Mouse (Mus musculus): ENCODE results near the gene D630039A03Rik. TPM values are rescaled to one million over a fixed set of nuclear protein-coding genes. Genes with fewer than 3 reads are reported as not detected.

The D630039A03Rik gene
- total RNA-seq, 2 experiments from 2014 or later, result not detected

- no peak for DNase-seq (ENCODE audit: low spot score in 2 of 2)
These were observed 11.5 kb upstream of the D630039A03Rik start for GRCm38 (mm10) chr4:57927464-57928205.

- DNase-seq (ENCODE audit: low spot score in 2 of 2), result no peak
These were observed 8.5 kb upstream of the D630039A03Rik start for GRCm38 (mm10) chr4:57924556-57925071.

- DNase-seq (ENCODE audit: low spot score in 2 of 2), result no peak
These were observed 6.1 kb upstream of the D630039A03Rik start for GRCm38 (mm10) chr4:57922171-57922570.

GRCm38 (mm10) chr4:57920522-57920921, 4.4 kb upstream of the D630039A03Rik start:
- DNase-seq (ENCODE audit: low spot score in 2 of 2), result no peak

- no peak for DNase-seq (ENCODE audit: low spot score in 2 of 2)
These were observed 3.7 kb upstream of the D630039A03Rik start for GRCm38 (mm10) chr4:57919494-57920423.

GRCm38 (mm10) chr4:57916711-57917110, 614 bp upstream of the D630039A03Rik start:
- DNase-seq (ENCODE audit: low spot score in 2 of 2), result no peak

- no peak for DNase-seq (ENCODE audit: low spot score in 2 of 2)
These were observed 706 bp downstream of the D630039A03Rik start for GRCm38 (mm10) chr4:57915216-57915965.

GRCm38 (mm10) chr4:57914193-57915190, 1.6 kb downstream of the D630039A03Rik start:
- no peak for DNase-seq (ENCODE audit: low spot score in 2 of 2)

GRCm38 (mm10) chr4:57913021-57913420, 3.1 kb downstream of the D630039A03Rik start:
- no peak for DNase-seq (ENCODE audit: low spot score in 2 of 2)

GRCm38 (mm10) chr4:57908860-57909259, 7.2 kb downstream of the D630039A03Rik start:
- no peak for DNase-seq (ENCODE audit: low spot score in 2 of 2)

- no peak for DNase-seq (ENCODE audit: low spot score in 2 of 2)
These were observed 9.4 kb downstream of the D630039A03Rik start for GRCm38 (mm10) chr4:57906708-57907107.

GRCm38 (mm10) chr4:57904638-57905037, 11.5 kb downstream of the D630039A03Rik start:
- no peak for DNase-seq (ENCODE audit: low spot score in 2 of 2)

- DNase-seq (ENCODE audit: low spot score in 2 of 2), result peak in 1 of 2 experiments; percentile 65
These were observed 11.9 kb downstream of the D630039A03Rik start for GRCm38 (mm10) chr4:57904211-57904610.

GRCm38 (mm10) chr4:57902619-57903018, 13.5 kb downstream of the D630039A03Rik start:
- no peak for DNase-seq (ENCODE audit: low spot score in 2 of 2)

- peak in 1 of 2 experiments; percentile 37 for DNase-seq (ENCODE audit: low spot score in 2 of 2)
These were observed 14.9 kb downstream of the D630039A03Rik start for GRCm38 (mm10) chr4:57901210-57901609.

- DNase-seq (ENCODE audit: low spot score in 2 of 2), result no peak
These were observed 19.5 kb downstream of the D630039A03Rik start for GRCm38 (mm10) chr4:57896631-57897030.

GRCm38 (mm10) chr4:57895902-57896301, 20.2 kb downstream of the D630039A03Rik start:
- no peak for DNase-seq (ENCODE audit: low spot score in 2 of 2)

GRCm38 (mm10) chr4:57895140-57895539, 21.0 kb downstream of the D630039A03Rik start:
- no peak for DNase-seq (ENCODE audit: low spot score in 2 of 2)

- no peak for DNase-seq (ENCODE audit: low spot score in 2 of 2)
These were observed 24.0 kb downstream of the D630039A03Rik start for GRCm38 (mm10) chr4:57892001-57892586.

All from gastrocnemius, postnatal 4 days (tissue).